Mouse (Mus musculus): ENCODE data around the gene Tbc1d9.

GRCm38 (mm10) chr8:83140068-83140467, 25.1 kb upstream of the Tbc1d9 start:
- TF ChIP-seq CTCF (IDR thresholded peaks at IDR 0.05; ENCODE audit: insufficient read depth, low read length) (no peak), POLR2A (IDR thresholded peaks at IDR 0.05; ENCODE audit: borderline replicate concordance, extremely low read depth, low read depth, low read length) (no peak)
